Mouse (Mus musculus): ENCODE data around the gene C1d. TPM values are rescaled to one million over a fixed set of nuclear protein-coding genes. Genes with fewer than 3 reads are reported as not detected.

C1d gene
- polyA plus RNA-seq (2014; fragmentation: Nextera tagmentation; extraction: Ambion mirVana) = 127 and 134 TPM in 2 replicates

DNA sequence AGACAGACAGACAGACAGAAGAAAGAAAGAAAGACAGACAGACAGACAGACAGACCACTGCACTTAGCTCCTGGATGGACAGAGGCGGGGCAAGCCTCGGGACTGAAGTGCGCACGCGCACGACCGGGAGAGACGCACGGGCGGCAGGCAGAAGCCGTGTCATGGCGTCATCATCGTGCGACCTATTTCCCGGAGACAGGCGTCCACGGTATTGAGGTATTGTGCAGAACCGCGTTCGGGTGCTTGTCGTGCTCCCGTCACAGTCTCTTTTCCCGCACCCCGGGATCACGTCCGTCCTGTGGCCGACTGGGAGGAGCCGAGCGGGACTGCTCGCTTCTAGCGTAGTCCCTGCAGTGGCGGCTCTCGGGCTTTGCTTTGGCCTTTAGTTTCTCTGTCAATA, at the start of gene C1d:
C1d (plus strand) TSS at position 137 of the 400 bp plus-strand sequence.
- Histone ChIP-seq H3K4me3 (ENCODE audit: low read depth, low read length) (peak within 1 kb of the TSS; percentile 71), H3K4me1 (ENCODE audit: control insufficient read depth, insufficient read depth, low read length) (peaks cover 2% of the 10 kb centered on the region; the same call in 1 of the 2 replicates), H3K27me3 (ENCODE audit: control insufficient read depth, insufficient read depth, low read length) (no peaks in the 10 kb centered on the region), H3K36me3 (ENCODE audit: control insufficient read depth, insufficient read depth, low read length) (no peaks in the 10 kb centered on the region), H3K27ac (ENCODE audit: low read depth, low read length) (peak within 1 kb of the TSS; percentile 50), H3K4me2 (peak within 1 kb of the TSS; percentile 47), H3K9me3 (ENCODE audit: control insufficient read depth, low read length) (no peaks in the 10 kb centered on the region), H3K9ac (ENCODE audit: low read length) (peak within 1 kb of the TSS; percentile 86)
- peak; percentile 93 for ATAC-seq (ENCODE audit: low FRiP score)
- 0% methylated on average over 26 of the region's 33 CpGs for WGBS
- peak; percentile 99 for DNase-seq (ENCODE audit: low spot score, missing footprints)

DNA sequence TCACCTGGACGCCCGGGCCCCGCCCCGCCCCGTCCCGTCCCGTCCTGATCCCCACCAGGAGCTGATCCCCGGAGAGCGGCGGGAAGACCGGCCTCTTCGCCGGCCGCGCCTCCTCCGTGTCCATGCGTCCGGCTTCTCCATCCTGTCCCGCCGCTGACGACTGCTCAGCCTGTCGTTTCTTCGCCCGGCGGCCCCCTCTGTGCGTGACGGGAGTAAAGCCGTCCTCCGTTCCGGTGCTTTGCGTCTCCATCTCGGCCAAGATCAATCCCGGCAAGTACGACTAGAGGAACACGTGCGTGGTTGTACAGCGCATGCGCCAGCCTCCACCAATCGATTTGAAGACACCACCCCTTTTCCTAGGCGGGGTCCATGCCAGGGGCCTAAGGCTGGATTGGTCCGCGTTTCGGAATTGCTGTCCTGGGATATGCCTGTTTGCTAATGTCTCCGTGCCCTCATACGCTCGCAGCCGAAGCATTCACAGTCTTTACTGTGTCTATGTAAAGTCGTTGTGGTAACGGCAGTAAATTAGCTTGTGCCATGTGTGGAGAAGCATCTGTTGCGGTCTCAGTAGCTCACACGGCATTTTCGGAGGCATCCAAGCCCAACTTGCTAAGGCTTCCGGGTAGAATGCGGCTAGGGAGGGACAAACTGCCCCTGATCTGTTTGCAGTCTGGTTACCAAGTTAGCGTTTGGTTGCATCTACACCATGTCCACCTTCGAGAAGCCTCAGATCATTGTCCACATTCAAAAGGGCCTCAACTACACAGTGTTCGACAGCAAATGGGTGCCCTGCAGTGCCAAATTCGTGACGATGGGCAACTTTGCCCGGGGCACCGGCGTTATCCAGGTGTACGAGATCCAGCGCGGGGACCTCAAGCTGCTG, 45.9 kb upstream of the C1d start, which contains the start of gene Pno1:
Pno1 (minus strand) TSS at position 311 of the 883 bp plus-strand sequence.
- no peaks in the 10 kb centered on the region for H3K27me3 ChIP-seq (ENCODE audit: control insufficient read depth, insufficient read depth, low read length)

DNA sequence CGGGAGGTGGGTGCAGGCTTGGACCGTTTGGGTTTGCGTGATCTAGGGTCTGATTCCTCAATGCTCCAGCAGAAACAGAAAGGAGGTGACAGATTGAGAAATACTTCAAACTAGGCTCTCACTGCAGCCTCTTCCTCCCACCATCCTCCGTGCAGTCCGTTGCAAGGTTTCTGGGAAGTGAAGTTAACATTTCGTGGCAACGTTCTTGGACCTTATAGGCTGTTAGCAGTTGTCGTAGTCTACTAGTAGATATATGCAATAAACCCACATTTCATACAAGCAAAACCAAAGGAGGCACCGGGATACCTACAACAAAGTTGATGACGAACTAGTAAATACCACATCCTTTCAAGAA, 45.3 kb upstream of the C1d start:
- Histone ChIP-seq H3K4me3 (ENCODE audit: low read depth, low read length) (peak overlapping the region; percentile 88), H3K27ac (ENCODE audit: low read depth, low read length) (no peak overlapping the region), H3K9me3 (ENCODE audit: control insufficient read depth, low read length) (no peaks in the 10 kb centered on the region), H3K9ac (ENCODE audit: low read length) (peak overlapping the region; percentile 77), H3K36me3 (ENCODE audit: control insufficient read depth, insufficient read depth, low read length) (peaks cover 2% of the 10 kb centered on the region; the same call in 1 of the 2 replicates), H3K27me3 (ENCODE audit: control insufficient read depth, insufficient read depth, low read length) (no peaks in the 10 kb centered on the region), H3K4me1 (ENCODE audit: control insufficient read depth, insufficient read depth, low read length) (peaks cover 16% of the 10 kb centered on the region), H3K4me2 (peak overlapping the region; percentile 70)
- WGBS = 2% methylated on average over 10 of the region's 10 CpGs
- DNase-seq (ENCODE audit: low spot score, missing footprints) (no peak), ATAC-seq (ENCODE audit: low FRiP score) (no peak)

More for the DNA sequence above, 45.9 kb upstream of the C1d start, which contains the start of gene Pno1:
- DNase-seq (ENCODE audit: low spot score, missing footprints) (peak; percentile 99), ATAC-seq (ENCODE audit: low FRiP score) (peak; percentile 100)
- WGBS = under 1% methylated on average over 64 of the region's 65 CpGs
- Histone ChIP-seq H3K9me3 (ENCODE audit: control insufficient read depth, low read length) (no peaks in the 10 kb centered on the region), H3K4me1 (ENCODE audit: control insufficient read depth, insufficient read depth, low read length) (peaks cover 16% of the 10 kb centered on the region), H3K9ac (ENCODE audit: low read length) (peak within 1 kb of the TSS; percentile 77), H3K4me3 (ENCODE audit: low read depth, low read length) (peak within 1 kb of the TSS; percentile 88), H3K36me3 (ENCODE audit: control insufficient read depth, insufficient read depth, low read length) (peaks cover 2% of the 10 kb centered on the region; the same call in 1 of the 2 replicates), H3K4me2 (peak within 1 kb of the TSS; percentile 70), H3K27ac (ENCODE audit: low read depth, low read length) (peak within 1 kb of the TSS; percentile 37; the same call in 1 of the 2 replicates)

DNA sequence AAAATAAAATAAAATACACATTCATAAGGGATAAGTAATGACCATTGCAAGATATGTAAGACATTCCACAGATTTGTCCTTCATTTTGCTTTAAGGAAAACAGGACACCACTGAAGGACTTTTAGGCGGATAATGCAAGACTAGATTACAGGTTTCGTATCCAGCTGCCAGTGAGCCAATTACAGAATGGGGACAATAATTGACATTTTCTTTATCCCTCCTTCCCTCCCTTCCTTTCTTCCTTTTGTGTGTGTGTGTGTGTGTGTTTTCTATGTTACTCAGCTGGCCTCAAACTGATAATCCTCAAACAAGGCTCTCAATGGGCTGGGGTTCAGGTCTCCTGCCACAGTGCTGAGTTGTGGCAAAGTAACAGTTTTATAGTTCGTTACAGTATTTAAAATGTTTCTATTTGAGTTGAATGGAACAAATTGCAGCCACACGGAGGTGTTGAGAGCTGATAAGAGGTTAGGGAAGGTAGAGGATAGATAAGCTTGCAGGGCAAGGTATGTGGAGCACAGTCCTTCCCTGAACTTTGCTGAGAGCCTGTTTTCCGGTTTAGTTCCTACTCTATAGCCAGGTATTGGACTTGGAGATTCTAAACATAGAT, 44.4 kb upstream of the C1d start:
- peak overlapping the region; percentile 70 for H3K4me2 ChIP-seq
- DNase-seq (ENCODE audit: low spot score, missing footprints) = no peak
- no peaks in the 10 kb centered on the region for H3K9me3 ChIP-seq (ENCODE audit: control insufficient read depth, low read length)
- peaks cover under 1% of the 10 kb centered on the region; the same call in 1 of the 2 replicates for H3K36me3 ChIP-seq (ENCODE audit: control insufficient read depth, insufficient read depth, low read length)
- H3K9ac ChIP-seq (ENCODE audit: low read length) = peak overlapping the region; percentile 15
- 78% methylated on average over 5 of the region's 5 CpGs for WGBS
- peaks cover 16% of the 10 kb centered on the region for H3K4me1 ChIP-seq (ENCODE audit: control insufficient read depth, insufficient read depth, low read length)
- H3K27ac ChIP-seq (ENCODE audit: low read depth, low read length) = no peak overlapping the region
- ATAC-seq (ENCODE audit: low FRiP score) = no peak
- H3K4me3 ChIP-seq (ENCODE audit: low read depth, low read length) = no peak overlapping the region; the same call in 1 of the 2 replicates
- H3K27me3 ChIP-seq (ENCODE audit: control insufficient read depth, insufficient read depth, low read length) = no peaks in the 10 kb centered on the region

DNA sequence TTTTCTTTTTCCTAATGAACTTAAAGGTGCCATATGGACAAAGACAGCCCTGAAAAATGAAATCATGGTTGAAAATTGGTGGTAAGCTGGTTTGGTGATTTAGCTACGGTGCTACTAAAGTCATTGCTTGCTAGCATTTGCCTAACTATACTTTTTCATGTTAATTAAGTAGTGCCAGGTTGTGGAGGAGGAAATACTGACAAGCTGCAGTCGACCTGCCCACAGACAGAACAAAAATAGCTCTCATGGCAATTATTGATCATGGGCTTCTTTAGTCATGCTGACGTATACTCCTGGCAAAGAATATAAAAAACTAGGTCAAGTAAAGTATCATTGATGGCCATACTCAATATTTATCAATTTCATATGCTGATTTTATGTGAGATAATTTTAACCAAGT, 41.9 kb upstream of the C1d start:
- no peaks in the 10 kb centered on the region for H3K36me3 ChIP-seq (ENCODE audit: control insufficient read depth, insufficient read depth, low read length)
- ATAC-seq (ENCODE audit: low FRiP score) = no peak
- 91% methylated on average over 3 of the region's 3 CpGs for WGBS

DNA sequence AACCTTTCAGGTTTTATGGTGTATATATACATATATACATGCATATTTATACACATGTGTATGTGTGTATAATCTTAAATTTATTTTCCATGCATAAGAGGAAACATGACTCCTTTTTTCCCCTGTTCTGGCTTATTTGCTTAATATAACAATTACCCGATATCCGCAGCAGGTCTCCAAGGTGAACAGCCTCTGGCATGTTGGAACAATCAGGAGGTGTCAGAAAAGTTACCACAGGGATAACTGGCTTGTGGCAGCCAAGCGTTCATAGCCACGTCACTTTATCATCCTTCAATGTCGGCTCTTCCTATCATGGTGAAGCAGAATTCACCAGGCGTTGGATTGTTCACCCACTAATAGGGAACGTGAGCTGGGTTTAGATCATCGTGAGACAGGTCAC, 36.3 kb upstream of the C1d start:
- Histone ChIP-seq H3K4me3 (ENCODE audit: low read depth, low read length) (no peak overlapping the region), H3K4me1 (ENCODE audit: control insufficient read depth, insufficient read depth, low read length) (no peaks in the 10 kb centered on the region), H3K27me3 (ENCODE audit: control insufficient read depth, insufficient read depth, low read length) (no peaks in the 10 kb centered on the region), H3K27ac (ENCODE audit: low read depth, low read length) (no peak overlapping the region), H3K9ac (ENCODE audit: low read length) (no peak overlapping the region), H3K36me3 (ENCODE audit: control insufficient read depth, insufficient read depth, low read length) (no peaks in the 10 kb centered on the region), H3K4me2 (no peak overlapping the region), H3K9me3 (ENCODE audit: control insufficient read depth, low read length) (no peaks in the 10 kb centered on the region)
- DNase-seq (ENCODE audit: low spot score, missing footprints) (no peak), ATAC-seq (ENCODE audit: low FRiP score) (no peak)
- WGBS = 93% methylated on average over 8 of the region's 8 CpGs

More for the DNA sequence above, 41.9 kb upstream of the C1d start:
- Histone ChIP-seq H3K4me1 (ENCODE audit: control insufficient read depth, insufficient read depth, low read length) (peaks cover 12% of the 10 kb centered on the region), H3K27me3 (ENCODE audit: control insufficient read depth, insufficient read depth, low read length) (no peaks in the 10 kb centered on the region), H3K9me3 (ENCODE audit: control insufficient read depth, low read length) (no peaks in the 10 kb centered on the region), H3K9ac (ENCODE audit: low read length) (no peak overlapping the region), H3K27ac (ENCODE audit: low read depth, low read length) (no peak overlapping the region), H3K4me3 (ENCODE audit: low read depth, low read length) (no peak overlapping the region), H3K4me2 (no peak overlapping the region)
- DNase-seq (ENCODE audit: low spot score, missing footprints) = no peak

DNA sequence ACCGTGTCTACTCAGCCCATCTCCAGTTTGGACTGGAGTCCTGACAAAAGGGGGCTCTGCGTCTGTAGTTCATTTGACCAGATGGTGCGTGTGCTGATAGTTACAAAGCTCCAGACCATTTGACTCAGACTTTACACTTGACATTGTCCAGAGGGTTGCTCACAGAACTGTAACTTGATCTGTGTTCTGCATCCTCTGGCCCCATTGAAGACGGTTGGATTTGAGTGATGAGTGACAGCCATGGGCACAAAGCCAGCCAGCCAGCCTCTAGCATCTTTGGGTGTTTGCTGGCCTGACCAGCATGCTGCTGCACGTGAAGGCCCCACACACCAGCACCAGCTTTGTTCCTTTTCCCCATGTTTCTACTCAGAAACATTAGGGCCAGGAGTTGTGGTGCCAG, 24.6 kb upstream of the C1d start:
- no peak overlapping the region for H3K27ac ChIP-seq (ENCODE audit: low read depth, low read length)
- no peak overlapping the region for H3K4me3 ChIP-seq (ENCODE audit: low read depth, low read length)
- H3K27me3 ChIP-seq (ENCODE audit: control insufficient read depth, insufficient read depth, low read length) = no peaks in the 10 kb centered on the region
- no peak overlapping the region for H3K4me2 ChIP-seq
- H3K36me3 ChIP-seq (ENCODE audit: control insufficient read depth, insufficient read depth, low read length) = no peaks in the 10 kb centered on the region; the same call in 1 of the 2 replicates
- DNase-seq (ENCODE audit: low spot score, missing footprints) = no peak
- 89% methylated on average over 5 of the region's 5 CpGs for WGBS
- ATAC-seq (ENCODE audit: low FRiP score) = no peak
- no peaks in the 10 kb centered on the region for H3K4me1 ChIP-seq (ENCODE audit: control insufficient read depth, insufficient read depth, low read length)
- H3K9me3 ChIP-seq (ENCODE audit: control insufficient read depth, low read length) = no peaks in the 10 kb centered on the region
- H3K9ac ChIP-seq (ENCODE audit: low read length) = no peak overlapping the region

DNA sequence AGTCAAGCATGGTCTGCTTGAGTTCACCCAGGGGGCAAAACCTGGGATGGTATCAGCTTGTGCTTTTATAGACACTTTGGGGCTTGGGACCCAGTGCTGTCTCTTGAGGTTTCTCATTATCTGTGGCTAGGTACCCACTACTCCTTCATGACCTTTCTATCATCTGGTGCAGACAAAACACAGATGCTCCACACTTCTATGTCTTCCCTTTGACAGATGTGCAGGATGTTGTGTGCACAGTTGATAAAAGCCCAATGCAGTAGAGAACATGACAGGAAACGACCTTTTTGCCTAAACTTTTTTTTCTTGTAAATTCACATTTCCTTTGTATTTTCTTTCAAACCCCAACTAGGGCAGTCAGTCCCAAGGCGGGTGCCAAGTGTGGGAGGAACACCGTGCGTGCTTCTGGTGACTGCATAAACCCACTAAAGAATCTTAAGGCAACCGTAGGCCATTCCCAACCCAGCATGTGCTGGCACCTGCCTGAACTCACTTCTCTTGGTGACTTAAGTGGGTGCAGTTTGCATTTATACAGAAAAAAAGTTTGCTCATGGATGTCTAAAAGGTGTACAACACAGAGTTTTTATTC, 20.8 kb upstream of the C1d start:
- Histone ChIP-seq H3K27me3 (ENCODE audit: control insufficient read depth, insufficient read depth, low read length) (no peaks in the 10 kb centered on the region), H3K27ac (ENCODE audit: low read depth, low read length) (no peak overlapping the region), H3K4me1 (ENCODE audit: control insufficient read depth, insufficient read depth, low read length) (no peaks in the 10 kb centered on the region), H3K9ac (ENCODE audit: low read length) (no peak overlapping the region), H3K4me3 (ENCODE audit: low read depth, low read length) (no peak overlapping the region), H3K9me3 (ENCODE audit: control insufficient read depth, low read length) (no peaks in the 10 kb centered on the region), H3K4me2 (no peak overlapping the region), H3K36me3 (ENCODE audit: control insufficient read depth, insufficient read depth, low read length) (no peaks in the 10 kb centered on the region; the same call in 1 of the 2 replicates)
- WGBS = 88% methylated on average over 5 of the region's 5 CpGs
- ATAC-seq (ENCODE audit: low FRiP score) = no peak
- DNase-seq (ENCODE audit: low spot score, missing footprints) = no peak

Measured in midbrain, embryonic 11.5 days (tissue).